Mouse (Mus musculus) kidney, postnatal 0 days (tissue): ENCODE results near the gene Vti1a. TPM values are rescaled to one million over a fixed set of nuclear protein-coding genes. Genes with fewer than 3 reads are reported as not detected.

Experiments
- ATAC-seq: fragments of 200-750 bp; cut with Nextera tagmentation; replicated peaks from 2 replicates; pipeline ENCODE4 v1.8.0; 2017; ENCODE audit warnings: low read depth, moderate number of reproducible peaks, moderate TSS enrichment, moderate library complexity; ENCODE audit not compliant: low FRiP score
- DNase-seq: peaks from one replicate; pipeline ENCODE4 v3.0.0-alpha.2; 2016; ENCODE audit warnings: low spot score
- H3K27ac ChIP-seq: fragments of 300-500 bp; sonication (generic); 2 replicates; pipeline ENCODE4 v1.5.1; 2014; ENCODE audit warnings: mild to moderate bottlenecking
- H3K27me3 ChIP-seq: fragments of 300-500 bp; sonication (generic); 2 replicates; pipeline ENCODE4 v1.6.1; 2014; ENCODE audit warnings: low read length, mixed read lengths; ENCODE audit not compliant: insufficient read depth
- H3K36me3 ChIP-seq: fragments of 300-500 bp; sonication (generic); 2 replicates; pipeline ENCODE4 v1.6.1; 2014; ENCODE audit warnings: low read length, mixed read lengths; ENCODE audit not compliant: insufficient read depth
- H3K4me1 ChIP-seq: fragments of 300-500 bp; sonication (generic); replicated peaks from 2 replicates; pipeline ENCODE4 v1.6.1; 2014; ENCODE audit warnings: antibody characterized with exemption, low read length, mixed read lengths; ENCODE audit not compliant: insufficient read depth
- H3K4me2 ChIP-seq: fragments of 300-500 bp; sonication (generic); 2 replicates; pipeline ENCODE4 v1.6.1; 2014; ENCODE audit warnings: mild to moderate bottlenecking, low read length, moderate library complexity, mixed read lengths
- H3K4me3 ChIP-seq: fragments of 300-500 bp; sonication (generic); replicated peaks from 2 replicates; pipeline ENCODE4 v1.5.1; 2014; ENCODE audit warnings: low read depth, low read length
- H3K9ac ChIP-seq: fragments of 300-500 bp; sonication (generic); 2 replicates; pipeline ENCODE4 v1.6.1; 2014; ENCODE audit warnings: low read depth, low read length
- H3K9me3 ChIP-seq: fragments of 300-500 bp; sonication (generic); replicated peaks from 2 replicates; pipeline ENCODE4 v1.6.1; 2016; ENCODE audit warnings: low read length, inconsistent platforms, mixed read lengths
- CTCF ChIP-seq: IDR thresholded peaks from 2 replicates; pipeline ENCODE4 v1.5.1; 2016; ENCODE audit warnings: antibody characterized with exemption, low read depth, mild to moderate bottlenecking, moderate library complexity
- WGBS: fragments of 180-500 bp; shearing (Covaris S2); extraction: QIAGEN DNeasy Blood & Tissue Kit; methylation state at CpG from one replicate; pipeline ENCODE4 v1.1.7; 2014; 5-methylcytosine and 5-hydroxymethylcytosine counted together
- polyA plus RNA-seq: library from polyadenylated mRNA; unstranded; fragments of >200 nt; fragmentation: Nextera tagmentation; extraction: Ambion mirVana; gene quantifications from 2 replicates; pipeline ENCODE4 v1.2.1, GENCODE M21; 2015

Gene Vti1a
- polyA plus RNA-seq, 1 experiment from 2014 or later: 22.4 TPM

GRCm38 (mm10) chr19:55378884-55379283, 62.8 kb downstream of the Vti1a start:
- Histone ChIP-seq H3K9me3 (no peaks in the 10 kb centered on the region), H3K9ac (no peak overlapping the region), H3K4me1 (no peaks in the 10 kb centered on the region), H3K27me3 (no peaks in the 10 kb centered on the region), H3K4me2 (no peak overlapping the region), H3K4me3 (no peak overlapping the region), H3K36me3 (no peaks in the 10 kb centered on the region), H3K27ac (no peak overlapping the region)
- DNase-seq: no peak
- no peak for ATAC-seq
- 72% methylated on average over 2 of the region's 2 CpGs for WGBS
- TF ChIP-seq CTCF: no peak

DNA sequence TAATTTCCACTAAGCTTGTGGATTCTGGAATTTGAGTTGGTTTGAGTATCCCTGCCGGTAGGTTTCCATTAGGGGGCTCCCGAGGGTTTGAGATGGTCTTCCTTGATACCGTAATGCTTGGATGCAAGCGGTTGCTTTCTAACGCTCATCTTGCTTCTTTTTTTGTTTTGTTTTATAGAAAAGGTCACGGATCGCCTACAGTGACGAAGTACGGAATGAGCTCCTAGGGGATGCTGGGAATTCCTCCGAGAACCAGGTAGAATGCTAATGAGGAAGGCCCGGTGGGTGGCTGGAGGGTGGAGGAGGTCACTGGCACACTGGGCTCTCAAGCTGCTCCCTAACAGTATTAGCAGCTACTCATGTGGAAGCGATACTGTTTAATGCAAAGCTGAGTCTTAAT, 64.7 kb downstream of the Vti1a start:
- ATAC-seq (no peak), DNase-seq (peak; percentile 38)
- no peaks in the 10 kb centered on the region for H3K9me3 ChIP-seq
- H3K36me3 ChIP-seq: no peaks in the 10 kb centered on the region
- WGBS: 26% methylated on average over 12 of the region's 12 CpGs
- 0 out of 2 replicates have a peak overlapping the region, but pooled peaks have one; percentile 27 for H3K4me2 ChIP-seq
- no peaks in the 10 kb centered on the region for H3K27me3 ChIP-seq
- no peak overlapping the region for H3K27ac ChIP-seq
- TF ChIP-seq CTCF: peak; percentile 35; the same call in 1 of the 2 replicates
- no peaks in the 10 kb centered on the region for H3K4me1 ChIP-seq
- H3K9ac ChIP-seq: no peak overlapping the region
- H3K4me3 ChIP-seq: no peak overlapping the region

GRCm38 (mm10) chr19:55381343-55381742, 65.2 kb downstream of the Vti1a start:
- no peak overlapping the region for H3K9ac ChIP-seq
- no peak overlapping the region for H3K4me2 ChIP-seq
- 80% methylated on average over 7 of the region's 7 CpGs for WGBS
- DNase-seq (no peak), ATAC-seq (no peak)
- H3K9me3 ChIP-seq: no peaks in the 10 kb centered on the region
- no peaks in the 10 kb centered on the region for H3K4me1 ChIP-seq
- H3K36me3 ChIP-seq: no peaks in the 10 kb centered on the region
- H3K4me3 ChIP-seq: no peak overlapping the region
- no peak overlapping the region for H3K27ac ChIP-seq
- TF ChIP-seq CTCF: no peak
- H3K27me3 ChIP-seq: no peaks in the 10 kb centered on the region

DNA sequence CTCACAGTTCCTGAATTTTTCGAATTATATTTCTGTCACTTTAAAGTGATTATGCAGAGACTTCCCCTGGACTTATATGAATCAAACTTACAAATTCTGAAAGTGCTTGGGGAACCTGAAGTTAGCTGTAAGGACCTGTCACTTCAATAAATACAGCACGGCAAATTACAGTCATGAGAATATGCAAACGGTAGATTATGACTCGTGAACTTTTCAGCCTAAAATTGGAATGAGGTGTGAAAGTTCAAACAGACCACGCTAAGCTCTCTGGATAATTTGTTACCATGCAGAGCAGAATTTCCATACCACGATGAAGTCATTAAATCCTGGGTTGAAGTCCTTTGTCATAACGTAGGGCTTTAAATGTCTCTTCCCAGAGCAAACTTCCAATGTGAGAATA, 66.7 kb downstream of the Vti1a start:
- no peaks in the 10 kb centered on the region for H3K4me1 ChIP-seq
- no peak overlapping the region for H3K9ac ChIP-seq
- no peak overlapping the region for H3K4me2 ChIP-seq
- no peaks in the 10 kb centered on the region for H3K9me3 ChIP-seq
- no peak for ATAC-seq
- DNase-seq: no peak
- TF ChIP-seq CTCF: no peak
- H3K4me3 ChIP-seq: no peak overlapping the region
- H3K36me3 ChIP-seq: no peaks in the 10 kb centered on the region
- 73% methylated on average over 7 of the region's 7 CpGs for whole genome bisulfite sequencing
- H3K27me3 ChIP-seq: no peaks in the 10 kb centered on the region
- no peak overlapping the region for H3K27ac ChIP-seq

- H3K9me3 ChIP-seq: no peaks in the 10 kb centered on the region
- no peak overlapping the region for H3K9ac ChIP-seq
- no peak for TF ChIP-seq CTCF
- H3K4me1 ChIP-seq: no peaks in the 10 kb centered on the region
- H3K27me3 ChIP-seq: no peaks in the 10 kb centered on the region
- 84% methylated on average over 15 of the region's 15 CpGs for WGBS
- no peaks in the 10 kb centered on the region for H3K36me3 ChIP-seq
- H3K4me3 ChIP-seq: no peak overlapping the region
- ATAC-seq (no peak), DNase-seq (no peak)
- no peak overlapping the region for H3K27ac ChIP-seq
- H3K4me2 ChIP-seq: no peak overlapping the region
These were observed 68.5 kb downstream of the Vti1a start for GRCm38 (mm10) chr19:55384634-55385033.

GRCm38 (mm10) chr19:55389019-55389418, 72.9 kb downstream of the Vti1a start:
- Histone ChIP-seq H3K36me3 (no peaks in the 10 kb centered on the region), H3K4me3 (no peak overlapping the region), H3K4me1 (no peaks in the 10 kb centered on the region), H3K27ac (no peak overlapping the region), H3K4me2 (peak overlapping the region; percentile 21), H3K9ac (no peak overlapping the region), H3K27me3 (no peaks in the 10 kb centered on the region), H3K9me3 (no peaks in the 10 kb centered on the region)
- DNase-seq: no peak
- ATAC-seq: no peak
- no peak for TF ChIP-seq CTCF
- WGBS: 42% methylated on average over 10 of the region's 10 CpGs

GRCm38 (mm10) chr19:55390323-55390722, 74.2 kb downstream of the Vti1a start:
- 62% methylated on average over 11 of the region's 11 CpGs for WGBS
- Histone ChIP-seq H3K4me3 (no peak overlapping the region), H3K4me2 (no peak overlapping the region), H3K27ac (no peak overlapping the region), H3K27me3 (no peaks in the 10 kb centered on the region), H3K36me3 (no peaks in the 10 kb centered on the region), H3K4me1 (no peaks in the 10 kb centered on the region), H3K9me3 (no peaks in the 10 kb centered on the region), H3K9ac (no peak overlapping the region)
- ATAC-seq (no peak), DNase-seq (no peak)
- no peak for TF ChIP-seq CTCF
